In the genomic region with DNA sequence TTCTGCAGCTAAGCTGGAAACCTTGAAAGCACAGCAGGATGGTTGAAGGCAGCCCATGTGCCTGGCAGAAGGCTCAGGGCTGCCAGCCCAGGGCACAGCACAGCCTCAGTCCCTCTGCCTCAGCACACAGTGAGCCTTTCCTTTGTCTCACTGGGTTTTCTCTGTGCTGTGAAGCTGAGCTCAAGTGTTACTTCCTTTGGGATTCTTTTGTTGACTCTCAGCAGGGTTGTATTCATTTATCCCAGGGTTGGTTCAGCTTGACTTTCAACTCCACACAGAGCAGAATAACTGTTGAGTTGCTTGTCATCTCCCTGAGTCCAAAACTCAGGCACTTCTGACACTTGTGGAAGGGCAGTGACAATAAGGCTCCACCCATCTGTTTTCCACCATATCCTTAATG, we compare ENCODE assay signal across 17 mouse cellular contexts.
DNase-seq lines count a peak whose midpoint lies in the region; ATAC-seq lines count a peak whose summit lies in the region.
"Had no signal": no experiment of that assay in that cellular context is flagged by ENCODE, and none has a peak within 500 bp of the region (broad histone marks: within the 10 kb centered on the region; RNA-seq: fewer than 3 reads in every experiment).

No protein-coding gene starts in this region.

- no peaks in the 10 kb centered on the region for H3K36me3 ChIP-seq in heart, embryonic 10.5 days
- H3K36me3 ChIP-seq in kidney, embryonic 16.5 days (ENCODE audit: insufficient read depth, low read length), result no peaks in the 10 kb centered on the region
- no peaks in the 10 kb centered on the region for H3K36me3 ChIP-seq in neural tube, embryonic 11.5 days (ENCODE audit: control insufficient read depth, insufficient read depth, low read length)
- no peaks in the 10 kb centered on the region for H3K36me3 ChIP-seq in forebrain, embryonic 13.5 days (ENCODE audit: poor library complexity, severe bottlenecking)
- H3K36me3 ChIP-seq: embryonic facial prominence, embryonic 15.5 days had no signal

- no peaks in the 10 kb centered on the region for H3K9me3 ChIP-seq in heart, embryonic 10.5 days
- H3K9me3 ChIP-seq in kidney, embryonic 16.5 days (ENCODE audit: low read length), result no peaks in the 10 kb centered on the region
- H3K9me3 ChIP-seq in neural tube, embryonic 11.5 days (ENCODE audit: control insufficient read depth, low read length), result no peaks in the 10 kb centered on the region
- no peaks in the 10 kb centered on the region for H3K9me3 ChIP-seq in forebrain, embryonic 13.5 days (replicated peaks)
- H3K9me3 ChIP-seq: embryonic facial prominence, embryonic 15.5 days had no signal

- no peak overlapping the region for H3K4me2 ChIP-seq in kidney, embryonic 16.5 days (replicated peaks; ENCODE audit: low read depth, low read length)
- H3K4me2 ChIP-seq in neural tube, embryonic 11.5 days (ENCODE audit: low read depth), result no peak overlapping the region
- H3K4me2 ChIP-seq in forebrain, embryonic 13.5 days, result no peak overlapping the region
- H3K4me2 ChIP-seq: embryonic facial prominence, embryonic 15.5 days had no signal

- H3K4me1 ChIP-seq in heart, embryonic 10.5 days, result peaks cover 26% of the 10 kb centered on the region
- H3K4me1 ChIP-seq in kidney, embryonic 16.5 days (ENCODE audit: insufficient read depth, low read length), result peaks cover 25% of the 10 kb centered on the region
- H3K4me1 ChIP-seq in neural tube, embryonic 11.5 days (ENCODE audit: control insufficient read depth, insufficient read depth, low read length), result peaks cover 27% of the 10 kb centered on the region
- peaks cover 34% of the 10 kb centered on the region for H3K4me1 ChIP-seq in forebrain, embryonic 13.5 days

- ATAC-seq in kidney, embryonic 16.5 days (ENCODE audit: low FRiP score, low TSS enrichment), result no peak
- 0 out of 2 replicates have a peak, but pooled peaks have one; percentile 28 for ATAC-seq in neural tube, embryonic 11.5 days (ENCODE audit: insufficient read depth, low FRiP score, low TSS enrichment)
- no peak for ATAC-seq in forebrain, embryonic 13.5 days

- intact Hi-C loops in heart, postnatal 14 days (cut with DNase I), result no loop called here

- peak overlapping the region; percentile 26; the same call in 1 of the 2 replicates for H3K27ac ChIP-seq in heart, embryonic 10.5 days
- H3K27ac ChIP-seq in kidney, embryonic 16.5 days (ENCODE audit: low read length), result peak overlapping the region; percentile 74; the same call in 1 of the 2 replicates
- no peak overlapping the region for H3K27ac ChIP-seq in neural tube, embryonic 11.5 days (ENCODE audit: low read depth, low read length)
- H3K27ac ChIP-seq in forebrain, embryonic 13.5 days, result peak overlapping the region; percentile 65

- H3K9ac ChIP-seq in kidney, embryonic 16.5 days (replicated peaks; ENCODE audit: low read length), result no peak overlapping the region
- no peak overlapping the region for H3K9ac ChIP-seq in neural tube, embryonic 11.5 days (ENCODE audit: low read length)
- H3K9ac ChIP-seq in forebrain, embryonic 13.5 days, result no peak overlapping the region
- H3K9ac ChIP-seq: embryonic facial prominence, embryonic 15.5 days had no signal

- no peaks in the 10 kb centered on the region for H3K27me3 ChIP-seq in heart, embryonic 10.5 days (ENCODE audit: insufficient read depth, poor library complexity, severe bottlenecking)
- H3K27me3 ChIP-seq in kidney, embryonic 16.5 days (ENCODE audit: insufficient read depth, low read length), result no peaks in the 10 kb centered on the region
- no peaks in the 10 kb centered on the region for H3K27me3 ChIP-seq in neural tube, embryonic 11.5 days (ENCODE audit: control insufficient read depth, insufficient read depth, low read length)
- H3K27me3 ChIP-seq in forebrain, embryonic 13.5 days, result no peaks in the 10 kb centered on the region

- H3K4me3 ChIP-seq in heart, embryonic 10.5 days, result no peak overlapping the region
- no peak overlapping the region for H3K4me3 ChIP-seq in kidney, embryonic 16.5 days (ENCODE audit: low read length)
- no peak overlapping the region for H3K4me3 ChIP-seq in neural tube, embryonic 11.5 days (ENCODE audit: low read depth, low read length)
- H3K4me3 ChIP-seq in forebrain, embryonic 13.5 days, result no peak overlapping the region
- H3K4me3 ChIP-seq: embryonic facial prominence, embryonic 15.5 days had no signal

- DNase-seq in heart, embryonic 10.5 days (ENCODE audit: low spot score), result no peak
- no peak for DNase-seq in heart, postnatal 14 days
- DNase-seq in kidney, postnatal 25 days, result no peak
- no peak for DNase-seq in neural tube, embryonic 11.5 days (ENCODE audit: low spot score)
- no peak for DNase-seq in neural tube, embryonic 10.5 days (ENCODE audit: extremely low spot score, low spot score)
- DNase-seq in urinary bladder, adult 2 months (ENCODE audit: low spot score), result no peak
- DNase-seq: adrenal gland, postnatal 36 days; cerebellum, postnatal 14 days; gastrocnemius, postnatal 36 days; heart, postnatal 10 days; kidney, adult 11 months; liver; lung, postnatal 36 days; right cerebral cortex, postnatal 4 days had no signal
